Mouse (Mus musculus) limb, embryonic 13.5 days (tissue): Measurements from ENCODE around the gene Abcc2. TPM values are rescaled to one million over a fixed set of nuclear protein-coding genes. Genes with fewer than 3 reads are reported as not detected.

ENCODE experiments used
- ATAC-seq: fragments of 200-750 bp; cut with Nextera tagmentation; 2 replicates; pipeline ENCODE4 v1.8.0; 2017; ENCODE audit warnings: low read depth, moderate number of reproducible peaks, moderate TSS enrichment; ENCODE audit not compliant: low FRiP score
- H3K27ac ChIP-seq: fragments of 300-500 bp; sonication (generic); 2 replicates; pipeline ENCODE4 v1.5.1; 2015; ENCODE audit warnings: inconsistent platforms, mild to moderate bottlenecking, moderate library complexity
- H3K27me3 ChIP-seq: fragments of 300-500 bp; sonication (generic); 2 replicates; pipeline ENCODE4 v1.6.1; 2015; ENCODE audit warnings: mild to moderate bottlenecking, inconsistent platforms
- H3K36me3 ChIP-seq: fragments of 300-500 bp; sonication (generic); 2 replicates; pipeline ENCODE4 v1.6.1; 2015; ENCODE audit warnings: inconsistent platforms, mild to moderate bottlenecking, moderate library complexity
- H3K4me1 ChIP-seq: fragments of 300-500 bp; sonication (generic); 2 replicates; pipeline ENCODE4 v1.6.1; 2015; ENCODE audit warnings: inconsistent platforms
- H3K4me2 ChIP-seq: fragments of 300-500 bp; sonication (generic); replicated peaks from 2 replicates; pipeline ENCODE4 v1.6.1; 2015; ENCODE audit warnings: inconsistent platforms, mild to moderate bottlenecking, moderate library complexity
- H3K4me3 ChIP-seq: fragments of 300-500 bp; sonication (generic); 2 replicates; pipeline ENCODE4 v1.5.1; 2015; ENCODE audit warnings: moderate library complexity, mild to moderate bottlenecking, inconsistent platforms
- H3K9ac ChIP-seq: fragments of 300-500 bp; sonication (generic); 2 replicates; pipeline ENCODE4 v1.6.1; 2015; ENCODE audit warnings: mild to moderate bottlenecking, inconsistent platforms
- H3K9me3 ChIP-seq: fragments of 300-500 bp; sonication (generic); 2 replicates; pipeline ENCODE4 v1.6.1; 2016; ENCODE audit warnings: inconsistent platforms
- WGBS: fragments of 180-500 bp; shearing (Covaris S2); methylation state at CpG from one replicate; pipeline ENCODE4 v1.1.7; 2015; 5-methylcytosine and 5-hydroxymethylcytosine counted together
- polyA plus RNA-seq: library from polyadenylated mRNA; unstranded; fragments of >200 nt; fragmentation: Nextera tagmentation; extraction: Ambion mirVana; gene quantifications from 2 replicates; pipeline ENCODE4 v1.2.1, GENCODE M21; 2015

Abcc2 gene
- polyA plus RNA-seq, 1 experiment from 2014 or later = 0.09 TPM

DNA sequence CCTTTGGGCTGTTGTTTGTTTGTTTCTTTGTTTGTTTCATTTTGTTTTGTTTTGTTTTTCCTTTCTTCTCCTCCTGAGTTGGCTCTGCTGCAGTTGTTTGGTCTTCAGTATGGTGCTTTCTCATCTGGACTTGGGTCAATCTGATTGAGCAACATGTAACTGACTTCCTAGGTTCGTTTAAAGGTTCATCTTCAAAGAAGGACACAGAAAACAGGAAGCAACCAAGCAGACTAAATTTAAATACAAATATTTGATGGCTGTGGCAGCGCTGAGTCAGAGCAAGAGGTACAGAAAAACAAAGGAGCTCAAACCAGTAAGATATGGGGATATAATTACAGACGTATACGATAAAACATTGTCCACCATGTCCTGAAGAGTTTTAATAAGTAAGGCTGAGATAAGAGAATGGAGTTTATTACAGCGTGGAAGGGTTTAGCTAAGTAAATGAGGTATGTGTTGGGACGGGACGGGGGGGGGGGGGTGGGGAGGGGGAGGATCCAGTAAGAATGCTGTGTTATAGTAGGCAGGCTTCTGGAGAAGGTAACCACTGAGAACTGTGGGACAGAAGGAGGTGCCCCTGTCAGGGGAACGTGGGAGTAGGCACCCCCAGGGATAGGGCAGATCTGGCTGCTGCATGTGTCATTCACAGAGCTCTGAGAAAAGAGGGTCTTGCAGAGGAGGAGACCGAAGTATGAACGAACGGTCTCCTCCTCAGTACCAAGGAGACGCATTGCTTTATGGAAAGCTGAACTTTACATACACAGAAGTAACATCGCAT is 4.4 kb downstream of the Abcc2 start:
- no peak overlapping the region for H3K27ac ChIP-seq
- no peak overlapping the region for H3K4me3 ChIP-seq
- no peaks in the 10 kb centered on the region for H3K27me3 ChIP-seq
- no peak overlapping the region for H3K9ac ChIP-seq
- H3K4me1 ChIP-seq = no peaks in the 10 kb centered on the region
- no peaks in the 10 kb centered on the region for H3K36me3 ChIP-seq
- no peak for ATAC-seq
- WGBS = 81% methylated on average over 13 of the region's 13 CpGs
- H3K9me3 ChIP-seq = no peaks in the 10 kb centered on the region
- H3K4me2 ChIP-seq = no peak overlapping the region

- Histone ChIP-seq H3K4me2 (no peak overlapping the region), H3K27ac (no peak overlapping the region), H3K9ac (no peak overlapping the region), H3K4me1 (no peaks in the 10 kb centered on the region), H3K4me3 (no peak overlapping the region), H3K9me3 (no peaks in the 10 kb centered on the region), H3K27me3 (no peaks in the 10 kb centered on the region), H3K36me3 (no peaks in the 10 kb centered on the region)
- no peak for ATAC-seq
- WGBS = 81% methylated on average over 7 of the region's 7 CpGs
These were observed 7.8 kb downstream of the Abcc2 start for GRCm38 (mm10) chr19:43789817-43790216.

GRCm38 (mm10) chr19:43792537-43792936 is 10.5 kb downstream of the Abcc2 start:
- no peaks in the 10 kb centered on the region for H3K36me3 ChIP-seq
- 92% methylated on average over 4 of the region's 4 CpGs for WGBS

DNA sequence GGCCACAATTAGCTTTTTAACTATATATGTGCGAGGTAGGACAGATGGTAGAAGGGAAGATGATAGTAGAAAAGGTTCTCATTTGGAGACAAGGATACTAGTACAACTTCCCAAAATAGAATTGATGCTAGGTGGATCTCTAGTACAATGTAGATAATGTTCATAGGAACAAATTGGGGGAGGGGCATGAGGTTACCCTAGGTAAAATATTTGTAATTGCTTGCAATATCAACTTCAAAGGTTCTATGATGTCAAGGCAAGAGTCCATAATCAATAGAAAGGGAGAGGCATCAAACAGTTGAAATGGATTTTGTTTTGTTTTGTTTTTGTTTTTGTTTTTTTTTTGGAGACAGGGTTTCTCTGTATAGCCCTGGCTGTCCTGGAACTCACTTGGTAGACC is 12.0 kb downstream of the Abcc2 start:
- H3K4me2 ChIP-seq = no peak overlapping the region
- H3K9ac ChIP-seq = no peak overlapping the region
- H3K9me3 ChIP-seq = no peaks in the 10 kb centered on the region
- H3K27me3 ChIP-seq = no peaks in the 10 kb centered on the region
- H3K4me1 ChIP-seq = no peaks in the 10 kb centered on the region
- H3K27ac ChIP-seq = no peak overlapping the region
- ATAC-seq = no peak
- WGBS = 91% methylated on average over 1 of the region's 1 CpGs
- H3K36me3 ChIP-seq = no peaks in the 10 kb centered on the region
- no peak overlapping the region for H3K4me3 ChIP-seq

More at GRCm38 (mm10) chr19:43792537-43792936, 10.5 kb downstream of the Abcc2 start:
- H3K9ac ChIP-seq = no peak overlapping the region
- H3K27me3 ChIP-seq = no peaks in the 10 kb centered on the region
- H3K4me2 ChIP-seq = no peak overlapping the region
- no peak overlapping the region for H3K27ac ChIP-seq
- no peaks in the 10 kb centered on the region for H3K9me3 ChIP-seq
- H3K4me3 ChIP-seq = no peak overlapping the region
- no peaks in the 10 kb centered on the region for H3K4me1 ChIP-seq
- ATAC-seq = no peak

DNA sequence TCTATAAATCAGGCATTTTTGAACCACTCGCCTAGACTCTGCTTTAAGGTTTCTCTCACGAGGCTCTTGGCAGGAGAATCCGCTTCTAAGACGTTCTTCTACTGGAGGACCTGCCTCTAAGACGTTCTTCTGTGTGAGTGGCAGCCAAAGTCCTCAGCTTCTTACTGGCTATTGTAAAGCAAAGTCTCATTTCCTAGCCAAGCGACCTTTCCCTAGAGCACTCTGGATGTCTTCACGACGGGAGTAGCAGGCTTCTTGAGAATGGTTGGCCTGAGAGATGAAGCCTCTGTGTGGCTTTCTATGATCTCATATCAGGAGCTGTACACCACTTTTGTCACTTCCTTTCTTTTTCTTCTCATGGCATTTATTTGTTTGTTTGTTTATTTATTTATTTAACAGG is 13.5 kb downstream of the Abcc2 start:
- Histone ChIP-seq H3K36me3 (no peaks in the 10 kb centered on the region), H3K4me2 (no peak overlapping the region), H3K4me1 (no peaks in the 10 kb centered on the region), H3K9ac (no peak overlapping the region), H3K27me3 (no peaks in the 10 kb centered on the region), H3K9me3 (no peaks in the 10 kb centered on the region), H3K4me3 (no peak overlapping the region), H3K27ac (no peak overlapping the region)
- no peak for ATAC-seq
- 82% methylated on average over 8 of the region's 8 CpGs for WGBS

DNA sequence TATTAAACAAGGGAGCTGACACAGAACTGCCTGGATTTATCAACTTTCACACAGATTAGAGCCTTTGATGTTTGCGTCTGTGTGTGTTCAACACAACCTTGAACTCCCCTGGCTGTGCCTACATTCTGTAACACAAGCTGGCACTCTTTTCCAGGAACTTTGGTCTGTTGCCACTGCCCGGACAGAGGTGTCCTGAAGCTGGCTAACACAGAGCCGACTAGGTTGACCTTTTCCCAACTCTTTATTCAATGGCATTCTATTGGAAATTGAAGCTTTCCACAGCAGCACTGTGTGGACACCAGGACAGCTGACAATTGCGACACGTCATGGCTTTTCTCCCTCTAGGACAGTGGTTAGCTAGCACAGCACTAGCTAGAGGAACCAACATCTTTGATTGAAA is 15.2 kb downstream of the Abcc2 start:
- no peak overlapping the region for H3K4me2 ChIP-seq
- H3K27ac ChIP-seq = no peak overlapping the region
- ATAC-seq = no peak
- H3K4me1 ChIP-seq = no peaks in the 10 kb centered on the region
- no peak overlapping the region for H3K4me3 ChIP-seq
- WGBS = 85% methylated on average over 5 of the region's 5 CpGs
- no peak overlapping the region for H3K9ac ChIP-seq
- no peaks in the 10 kb centered on the region for H3K9me3 ChIP-seq
- H3K27me3 ChIP-seq = no peaks in the 10 kb centered on the region
- H3K36me3 ChIP-seq = no peaks in the 10 kb centered on the region

GRCm38 (mm10) chr19:43801427-43802051 is 19.5 kb downstream of the Abcc2 start:
- H3K4me3 ChIP-seq = no peak overlapping the region
- 83% methylated on average over 9 of the region's 9 CpGs for WGBS
- no peak for ATAC-seq

DNA sequence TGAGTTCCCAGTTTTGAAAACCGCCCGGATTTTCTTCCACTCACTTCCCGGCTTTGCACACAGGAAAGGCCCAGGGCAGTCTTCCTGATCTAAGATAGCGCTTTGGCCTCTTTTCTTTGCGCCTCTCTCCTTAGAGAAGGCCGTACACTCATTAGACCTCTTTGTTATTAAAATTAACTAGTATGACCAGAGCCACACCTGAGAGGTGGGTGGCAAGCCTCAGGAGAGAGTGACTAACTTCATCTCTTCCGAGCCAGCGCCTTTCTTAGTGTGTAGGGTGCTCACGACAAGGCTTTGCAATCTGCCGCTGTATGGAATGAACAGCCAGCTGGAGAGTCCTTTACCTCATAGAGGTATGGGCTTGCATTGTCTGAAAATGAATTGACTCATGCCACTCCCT is 21.9 kb downstream of the Abcc2 start:
- WGBS = 83% methylated on average over 10 of the region's 10 CpGs
- H3K4me3 ChIP-seq = no peak overlapping the region

More at GRCm38 (mm10) chr19:43801427-43802051, 19.5 kb downstream of the Abcc2 start:
- Histone ChIP-seq H3K36me3 (no peaks in the 10 kb centered on the region), H3K27ac (no peak overlapping the region), H3K4me2 (no peak overlapping the region), H3K9ac (no peak overlapping the region), H3K4me1 (no peaks in the 10 kb centered on the region), H3K27me3 (no peaks in the 10 kb centered on the region), H3K9me3 (no peaks in the 10 kb centered on the region)

DNA sequence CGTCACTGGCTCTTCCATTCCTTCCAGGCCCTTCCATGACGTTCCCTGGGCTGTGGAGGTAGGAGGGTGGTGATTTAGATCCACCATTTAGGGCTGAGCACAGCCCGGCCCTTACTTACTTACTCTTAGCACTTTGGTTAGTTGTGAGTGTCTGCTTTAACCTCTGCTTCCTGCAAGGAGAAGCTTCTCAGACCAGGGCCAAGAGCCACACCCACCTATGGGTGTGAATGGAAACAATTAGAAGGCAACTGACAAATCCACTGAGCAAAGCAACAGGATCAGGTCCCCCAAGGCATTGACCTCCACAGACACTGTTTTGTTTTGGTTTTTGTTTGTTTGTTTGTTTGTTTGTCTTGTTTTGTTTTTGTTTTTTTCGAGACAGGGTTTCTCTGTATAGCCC is 27.3 kb downstream of the Abcc2 start:
- no peaks in the 10 kb centered on the region for H3K9me3 ChIP-seq
- ATAC-seq = no peak
- H3K36me3 ChIP-seq = no peaks in the 10 kb centered on the region
- H3K4me1 ChIP-seq = no peaks in the 10 kb centered on the region
- no peak overlapping the region for H3K9ac ChIP-seq
- H3K27me3 ChIP-seq = no peaks in the 10 kb centered on the region
- 36% methylated on average over 4 of the region's 4 CpGs for WGBS
- no peak overlapping the region for H3K4me3 ChIP-seq
- no peak overlapping the region for H3K27ac ChIP-seq
- no peak overlapping the region for H3K4me2 ChIP-seq

More for the DNA sequence above, 21.9 kb downstream of the Abcc2 start:
- Histone ChIP-seq H3K27ac (no peak overlapping the region), H3K9me3 (no peaks in the 10 kb centered on the region), H3K4me1 (no peaks in the 10 kb centered on the region), H3K9ac (no peak overlapping the region), H3K36me3 (no peaks in the 10 kb centered on the region), H3K4me2 (no peak overlapping the region), H3K27me3 (no peaks in the 10 kb centered on the region)
- no peak for ATAC-seq

GRCm38 (mm10) chr19:43811419-43811818 is 29.4 kb downstream of the Abcc2 start:
- ATAC-seq = no peak
- Histone ChIP-seq H3K4me3 (no peak overlapping the region), H3K36me3 (no peaks in the 10 kb centered on the region), H3K4me2 (no peak overlapping the region), H3K27ac (no peak overlapping the region), H3K9ac (no peak overlapping the region), H3K4me1 (0 out of 2 replicates have a peak, but pooled peaks cover 4% of the 10 kb centered on the region), H3K27me3 (no peaks in the 10 kb centered on the region), H3K9me3 (no peaks in the 10 kb centered on the region)
- 90% methylated on average over 4 of the region's 4 CpGs for WGBS

DNA sequence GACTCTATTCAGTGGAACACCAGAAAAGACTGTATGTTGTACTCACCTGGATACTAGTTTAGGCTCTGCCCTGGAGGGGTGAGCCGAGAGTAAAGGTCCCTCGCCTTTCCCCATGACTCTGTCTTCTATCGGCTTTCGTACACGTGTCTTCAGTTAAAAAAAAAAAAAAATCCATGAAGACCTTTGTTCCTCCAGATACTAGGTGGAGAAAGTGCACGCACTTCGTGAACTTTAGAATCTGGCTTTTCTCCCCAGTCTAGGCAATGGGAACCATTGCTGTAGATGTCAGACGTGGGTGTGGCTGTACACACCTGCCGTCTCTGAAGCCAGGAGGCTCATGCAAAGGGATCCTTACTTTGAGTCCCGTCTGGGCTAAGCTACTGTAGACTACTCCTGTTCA is 31.3 kb downstream of the Abcc2 start:
- ATAC-seq = no peak
- Histone ChIP-seq H3K9me3 (no peaks in the 10 kb centered on the region), H3K4me3 (no peak overlapping the region), H3K9ac (no peak overlapping the region), H3K36me3 (no peaks in the 10 kb centered on the region), H3K4me2 (no peak overlapping the region), H3K27me3 (no peaks in the 10 kb centered on the region), H3K27ac (no peak overlapping the region), H3K4me1 (0 out of 2 replicates have a peak, but pooled peaks cover 4% of the 10 kb centered on the region)
- WGBS = 84% methylated on average over 10 of the region's 10 CpGs

DNA sequence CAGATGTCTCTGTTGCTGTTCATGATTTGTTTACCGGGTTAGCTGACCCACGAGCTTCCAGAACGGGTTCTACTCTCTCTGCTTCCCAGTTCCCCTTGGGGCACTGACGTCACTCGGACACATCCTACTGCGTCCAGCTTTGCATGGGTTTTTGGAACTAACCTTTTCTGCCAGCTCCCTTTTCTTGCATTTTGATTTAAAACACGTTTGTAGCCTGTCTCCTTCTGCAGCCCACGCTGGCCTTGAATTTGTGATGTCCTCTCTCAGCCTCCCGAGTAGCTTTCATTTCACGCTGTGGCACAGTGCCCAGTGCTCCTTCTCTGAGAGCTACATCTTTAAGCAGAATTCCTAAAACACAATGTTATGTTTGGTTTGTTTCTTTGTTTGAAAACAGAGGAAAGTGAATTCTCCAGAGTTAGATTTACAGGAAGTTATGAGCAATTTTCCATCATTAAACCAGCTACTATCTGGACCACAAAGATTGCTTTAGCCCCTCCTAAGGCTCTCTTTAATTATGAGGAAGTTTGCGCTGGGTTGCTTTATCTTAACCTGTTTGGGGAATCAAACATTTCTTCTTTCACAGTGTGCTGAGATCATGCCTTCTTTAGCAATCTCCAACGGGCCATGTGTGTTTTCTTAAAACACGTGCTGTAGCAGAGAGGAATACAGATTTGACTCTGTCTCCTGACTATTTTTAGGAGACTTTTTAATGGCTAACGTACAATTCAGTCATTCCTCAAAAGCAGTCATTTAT is 33.8 kb downstream of the Abcc2 start:
- Histone ChIP-seq H3K36me3 (no peaks in the 10 kb centered on the region), H3K4me1 (0 out of 2 replicates have a peak, but pooled peaks cover 4% of the 10 kb centered on the region), H3K9ac (no peak overlapping the region), H3K27me3 (no peaks in the 10 kb centered on the region), H3K4me2 (no peak overlapping the region), H3K4me3 (no peak overlapping the region), H3K9me3 (no peaks in the 10 kb centered on the region), H3K27ac (no peak overlapping the region)
- ATAC-seq = no peak
- WGBS = 67% methylated on average over 14 of the region's 14 CpGs
